Comparison of ENCODE assay signal across 8 mouse cellular contexts in genomic region chr7:43782275-43783265, GRCm38 (mm10). TPM values are rescaled to one million over a fixed set of nuclear protein-coding genes. Genes with fewer than 3 reads are reported as not detected.
DNase-seq lines count a peak whose midpoint lies in the region; ATAC-seq and TF ChIP-seq lines count a peak whose summit lies in the region.

No protein-coding gene starts in this region.

- no peak overlapping the region for H3K27ac ChIP-seq in gastrocnemius, adult 2 months
- no peak overlapping the region for H3K27ac ChIP-seq in hindbrain, embryonic 16.5 days (ENCODE audit: low read depth, low read length)

- no peaks in the 10 kb centered on the region for H3K36me3 ChIP-seq in hindbrain, embryonic 16.5 days (ENCODE audit: control insufficient read depth, insufficient read depth, low read length)

- DNase-seq in R1 (ENCODE audit: low read depth, low spot score): peak; percentile 89
- DNase-seq in cerebellum, postnatal 10 days: peak; percentile 79 to 83
- DNase-seq in gastrocnemius, adult 2 months: peak; percentile 78
- peak; percentile 39 to 78 for DNase-seq in left cerebral cortex, postnatal 14 days (ENCODE audit: low spot score in 2 of 2)
- DNase-seq in right cerebral cortex, postnatal 25 days: peak; percentile 51
- peak; percentile 40 for DNase-seq in yolk sac, embryonic 10.5 days (ENCODE audit: low spot score)

- peak overlapping the region; percentile 76 for H3K4me2 ChIP-seq in hindbrain, embryonic 16.5 days (ENCODE audit: low read length)

- no peaks in the 10 kb centered on the region for H3K27me3 ChIP-seq in hindbrain, embryonic 16.5 days (replicated peaks; ENCODE audit: control insufficient read depth, insufficient read depth, low read length)

- H3K9ac ChIP-seq in hindbrain, embryonic 16.5 days (ENCODE audit: low read depth, low read length): peak overlapping the region; percentile 65

- WGBS in hindbrain, embryonic 16.5 days: 8% methylated on average over 36 of the region's 36 CpGs

- TF ChIP-seq CTCF in gastrocnemius, adult 2 months (IDR thresholded peaks at IDR 0.05): peak; percentile 72

- peak overlapping the region; percentile 65 for H3K4me3 ChIP-seq in gastrocnemius, adult 2 months
- H3K4me3 ChIP-seq in hindbrain, embryonic 16.5 days (ENCODE audit: low read length): peak overlapping the region; percentile 37

- intact Hi-C loops in gastrocnemius, adult 2 months (cut with DNase I): loop anchor here (5.0 kb wide), 1 partner anchor 100 kb away; no protein-coding TSS in a partner anchor
- intact Hi-C loops in left cerebral cortex, postnatal 14 days (cut with DNase I): loop anchor here (5.0 kb wide), 1 partner anchor 100 kb away; no protein-coding TSS in a partner anchor

- H3K4me1 ChIP-seq in hindbrain, embryonic 16.5 days (ENCODE audit: control insufficient read depth, insufficient read depth, low read depth, low read length): peaks cover 5% of the 10 kb centered on the region; the same call in 1 of the 2 replicates

- ATAC-seq in hindbrain, embryonic 16.5 days: peak; percentile 69
- ATAC-seq in megakaryocyte-erythroid progenitor cell, adult 5-6 weeks (replicated peaks; ENCODE audit: low FRiP score, low TSS enrichment, poor library complexity, severe bottlenecking): peak; percentile 87

- H3K9me3 ChIP-seq in hindbrain, embryonic 16.5 days (ENCODE audit: control insufficient read depth, low read length): no peaks in the 10 kb centered on the region

RNA-seq across cellular contexts. Expression of gene Klk10, which starts 1.7 kb away (rescaled TPM):
- 1 to 10 TPM in 1 of 2 experiments, under 1 TPM in 1; 0.69 to 1.4 TPM for total RNA-seq in gastrocnemius, adult 2 months (2021)
- 0.21 and 0.30 TPM in 2 replicates for polyA plus RNA-seq in hindbrain, embryonic 16.5 days (2015; fragmentation: Nextera tagmentation; extraction: Ambion mirVana)
- under 1 TPM in 1 of 2 experiments, not detected in 1; 0.40 TPM for total RNA-seq in left cerebral cortex, postnatal 14 days (2021)
- total RNA-seq in megakaryocyte-erythroid progenitor cell, adult 5-6 weeks (2014; fragmentation: Nextera tagmentation): not detected in 2 replicates
- not detected in 2 replicates for total RNA-seq in megakaryocyte-erythroid progenitor cell, adult 5-6 weeks (2017)

RNA-seq across cellular contexts. Expression of gene Klk11, which starts 8.2 kb away (rescaled TPM):
- total RNA-seq in gastrocnemius, adult 2 months (2021): under 1 TPM in 1 of 2 experiments, not detected in 1; 0.41 TPM
- 0.20 TPM in 1 of 2 replicates, not detected in the other for polyA plus RNA-seq in hindbrain, embryonic 16.5 days (2015; fragmentation: Nextera tagmentation; extraction: Ambion mirVana)
- not detected for total RNA-seq in left cerebral cortex, postnatal 14 days (2021)
- total RNA-seq in megakaryocyte-erythroid progenitor cell, adult 5-6 weeks (2014; fragmentation: Nextera tagmentation): not detected in 2 replicates
- total RNA-seq in megakaryocyte-erythroid progenitor cell, adult 5-6 weeks (2017): not detected in 2 replicates

RNA-seq across cellular contexts. Expression of gene Klk9, which starts 9.1 kb away (rescaled TPM):
- total RNA-seq in gastrocnemius, adult 2 months (2021): not detected
- polyA plus RNA-seq in hindbrain, embryonic 16.5 days (2015; fragmentation: Nextera tagmentation; extraction: Ambion mirVana): 0.10 and 0.31 TPM in 2 replicates
- total RNA-seq in left cerebral cortex, postnatal 14 days (2021): not detected
- not detected in 2 replicates for total RNA-seq in megakaryocyte-erythroid progenitor cell, adult 5-6 weeks (2014; fragmentation: Nextera tagmentation)
- total RNA-seq in megakaryocyte-erythroid progenitor cell, adult 5-6 weeks (2017): not detected in 2 replicates

RNA-seq across cellular contexts. Expression of gene Klk12, which starts 13.9 kb away (rescaled TPM):
- not detected for total RNA-seq in gastrocnemius, adult 2 months (2021)
- not detected in 2 replicates for polyA plus RNA-seq in hindbrain, embryonic 16.5 days (2015; fragmentation: Nextera tagmentation; extraction: Ambion mirVana)
- total RNA-seq in left cerebral cortex, postnatal 14 days (2021): not detected
- total RNA-seq in megakaryocyte-erythroid progenitor cell, adult 5-6 weeks (2014; fragmentation: Nextera tagmentation): not detected in 2 replicates
- total RNA-seq in megakaryocyte-erythroid progenitor cell, adult 5-6 weeks (2017): not detected in 2 replicates

RNA-seq across cellular contexts. Expression of gene Klk8, which starts 14.8 kb away (rescaled TPM):
- total RNA-seq in gastrocnemius, adult 2 months (2021): 1 to 10 TPM; 1.7 to 2.5 TPM
- polyA plus RNA-seq in hindbrain, embryonic 16.5 days (2015; fragmentation: Nextera tagmentation; extraction: Ambion mirVana): 11.3 and 13.3 TPM in 2 replicates
- 1 to 10 TPM; 3.3 to 5.5 TPM for total RNA-seq in left cerebral cortex, postnatal 14 days (2021)
- 4.7 and 9.3 TPM in 2 replicates for total RNA-seq in megakaryocyte-erythroid progenitor cell, adult 5-6 weeks (2014; fragmentation: Nextera tagmentation)
- total RNA-seq in megakaryocyte-erythroid progenitor cell, adult 5-6 weeks (2017): 2.4 and 6.9 TPM in 2 replicates
